Mouse (Mus musculus) spleen, adult 18-20 months (tissue): ENCODE measurements around the gene Rwdd3.
A peak's percentile ranks its signal among the peaks of the same experiment; 100 is the strongest.

ENCODE experiments used
- DNase-seq, 2 experiments: peaks; one replicate each; pipeline ENCODE4 v3.0.0; 2022; ENCODE audit warnings: mixed read lengths in 2 of 2

The Rwdd3 gene

GRCm38 (mm10) chr3:121171243-121171871 is at the start of gene Rwdd3:
Rwdd3 (minus strand) TSS chr3:121171695.
- peak; percentile 87 to 89 for DNase-seq

GRCm38 (mm10) chr3:121217011-121217410 is 45.5 kb upstream of the Rwdd3 start:
- DNase-seq = no peak

- DNase-seq = no peak
Measured at GRCm38 (mm10) chr3:121213501-121213900, 42.0 kb upstream of the Rwdd3 start.

GRCm38 (mm10) chr3:121212156-121212555 is 40.7 kb upstream of the Rwdd3 start:
- no peak for DNase-seq

- no peak for DNase-seq
Measured at GRCm38 (mm10) chr3:121208994-121209393, 37.5 kb upstream of the Rwdd3 start.

- DNase-seq = no peak
Measured at GRCm38 (mm10) chr3:121206202-121206882, 34.8 kb upstream of the Rwdd3 start.

- DNase-seq = no peak
Measured at GRCm38 (mm10) chr3:121202638-121203037, 31.1 kb upstream of the Rwdd3 start.

GRCm38 (mm10) chr3:121201012-121201747 is 29.7 kb upstream of the Rwdd3 start:
- no peak for DNase-seq

GRCm38 (mm10) chr3:121189199-121189598 is 17.7 kb upstream of the Rwdd3 start:
- no peak for DNase-seq

- DNase-seq = no peak
Measured at GRCm38 (mm10) chr3:121187510-121187909, 16.0 kb upstream of the Rwdd3 start.

- no peak for DNase-seq
Measured at GRCm38 (mm10) chr3:121186925-121187324, 15.4 kb upstream of the Rwdd3 start.

- DNase-seq = no peak
Measured at GRCm38 (mm10) chr3:121185197-121185596, 13.7 kb upstream of the Rwdd3 start.

- DNase-seq = no peak
Measured at GRCm38 (mm10) chr3:121176011-121176410, 4.5 kb upstream of the Rwdd3 start.

GRCm38 (mm10) chr3:121174248-121174945 is 2.9 kb upstream of the Rwdd3 start:
- DNase-seq = no peak

- DNase-seq = no peak
Measured at GRCm38 (mm10) chr3:121172718-121173117, 1.2 kb upstream of the Rwdd3 start.

GRCm38 (mm10) chr3:121171872-121172265 is 374 bp upstream of the Rwdd3 start:
- no peak for DNase-seq

GRCm38 (mm10) chr3:121170631-121171030 is 864 bp downstream of the Rwdd3 start:
- DNase-seq = no peak

GRCm38 (mm10) chr3:121169092-121169942 is 2.2 kb downstream of the Rwdd3 start:
- no peak for DNase-seq

- DNase-seq = no peak
Measured at GRCm38 (mm10) chr3:121168581-121168980, 2.9 kb downstream of the Rwdd3 start.

GRCm38 (mm10) chr3:121163271-121163819 is 8.2 kb downstream of the Rwdd3 start:
- peak; percentile 51 to 75 for DNase-seq

GRCm38 (mm10) chr3:121161661-121162060 is 9.8 kb downstream of the Rwdd3 start:
- no peak for DNase-seq

GRCm38 (mm10) chr3:121160424-121160823 is 11.1 kb downstream of the Rwdd3 start:
- no peak for DNase-seq
